14 mouse cellular contexts compared by ENCODE assay signal in the genomic region with DNA sequence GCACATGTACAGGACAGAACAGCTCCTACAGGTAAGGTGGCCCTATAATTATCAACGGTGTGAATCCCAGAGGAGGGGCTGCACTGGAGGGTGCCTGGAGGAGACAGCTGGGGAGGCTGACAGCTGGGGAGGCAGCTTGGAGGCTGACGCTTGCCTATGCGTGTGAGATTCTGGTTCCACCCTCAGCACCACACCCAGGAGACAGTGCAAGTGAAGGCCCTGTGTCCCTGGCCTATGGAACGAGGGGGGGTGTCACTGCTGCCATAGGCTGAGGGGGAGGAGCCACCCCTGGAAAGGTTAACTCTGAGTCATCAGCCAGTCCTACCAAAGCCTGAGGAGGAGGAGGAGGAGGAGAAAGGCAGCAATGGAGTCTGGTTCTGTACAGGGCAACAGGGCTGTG. TPM values are rescaled to one million over a fixed set of nuclear protein-coding genes. Genes with fewer than 3 reads are reported as not detected.
DNase-seq lines count a peak whose midpoint lies in the region; ATAC-seq and TF ChIP-seq lines count a peak whose summit lies in the region.
"Had no signal": no experiment of that assay in that cellular context is flagged by ENCODE, and none has a peak within 500 bp of the region (broad histone marks: within the 10 kb centered on the region; RNA-seq: fewer than 3 reads in every experiment).

No protein-coding gene starts in this region.

- no peak for TF ChIP-seq POLR2A in olfactory bulb, adult 2 months (IDR thresholded peaks at IDR 0.05; ENCODE audit: insufficient read depth, low read depth, low read length)

- ATAC-seq in heart, embryonic 13.5 days (ENCODE audit: extremely low read depth, insufficient number of reproducible peaks, low FRiP score, low TSS enrichment): no peak
- peak; percentile 8; the same call in 1 of the 2 replicates for ATAC-seq in lung, postnatal 0 days
- ATAC-seq: liver, embryonic 12.5 days had no signal

- H3K27ac ChIP-seq in heart, embryonic 13.5 days (replicated peaks): peak overlapping the region; percentile 73
- no peak overlapping the region for H3K27ac ChIP-seq in lung, postnatal 0 days (ENCODE audit: low read length)
- H3K27ac ChIP-seq in olfactory bulb, adult 2 months (ENCODE audit: insufficient read depth, low read depth, low read length): peak overlapping the region; percentile 62
- H3K27ac ChIP-seq: hindbrain, embryonic 13.5 days; kidney, postnatal 0 days; liver, embryonic 12.5 days; stomach, embryonic 15.5 days had no signal

- TF ChIP-seq EP300 in lung, postnatal 0 days (IDR thresholded peaks at IDR 0.05): no peak

- no peak for TF ChIP-seq CTCF in lung, postnatal 0 days (IDR thresholded peaks at IDR 0.05)
- TF ChIP-seq CTCF in olfactory bulb, adult 2 months (IDR thresholded peaks at IDR 0.05; ENCODE audit: insufficient read depth, low read depth, low read length): no peak

- intact Hi-C loops in heart, postnatal 25 days (cut with DNase I): loop anchor here (5.0 kb wide), 1 partner anchor 40 kb away; a partner anchor contains a TSS

- no peaks in the 10 kb centered on the region for H3K9me3 ChIP-seq in heart, embryonic 13.5 days
- no peaks in the 10 kb centered on the region for H3K9me3 ChIP-seq in lung, postnatal 0 days (ENCODE audit: low read length)
- H3K9me3 ChIP-seq: hindbrain, embryonic 13.5 days; liver, embryonic 12.5 days; midbrain, embryonic 10.5 days; stomach, embryonic 15.5 days had no signal

- WGBS in heart, embryonic 13.5 days: 44% methylated on average over 4 of the region's 4 CpGs
- 72% methylated on average over 4 of the region's 4 CpGs for WGBS in lung, postnatal 0 days
- WGBS in olfactory bulb, adult 2 months: 35% methylated on average over 4 of the region's 4 CpGs

- no peak overlapping the region for H3K4me3 ChIP-seq in heart, embryonic 13.5 days
- H3K4me3 ChIP-seq in lung, postnatal 0 days (ENCODE audit: low read depth, low read length): no peak overlapping the region
- H3K4me3 ChIP-seq in olfactory bulb, adult 2 months (ENCODE audit: insufficient read depth, low read depth, low read length): no peak overlapping the region
- H3K4me3 ChIP-seq: hindbrain, embryonic 13.5 days; liver, embryonic 12.5 days; midbrain, embryonic 10.5 days; stomach, embryonic 15.5 days had no signal

- no peak for DNase-seq in heart, postnatal 25 days (ENCODE audit: low spot score)
- no peak for DNase-seq in lung, postnatal 0 days (ENCODE audit: low spot score)
- no peak for DNase-seq in lung, adult 18-20 months
- DNase-seq in adrenal gland, adult 8-10 months: peak; percentile 60
- no peak for DNase-seq in c-Kit-positive CD71-positive TER-119-positive erythroid progenitor cells, embryonic 14.5 days (ENCODE audit: low spot score)
- no peak for DNase-seq in spleen, adult 18-20 months
- DNase-seq: right cerebral cortex, postnatal 25 days had no signal

- no peaks in the 10 kb centered on the region for H3K27me3 ChIP-seq in heart, embryonic 13.5 days (replicated peaks)
- H3K27me3 ChIP-seq in lung, postnatal 0 days (replicated peaks; ENCODE audit: insufficient read depth, low read length): no peaks in the 10 kb centered on the region
- H3K27me3 ChIP-seq: hindbrain, embryonic 13.5 days; liver, embryonic 12.5 days; stomach, embryonic 15.5 days had no signal

- peak overlapping the region; percentile 52 for H3K9ac ChIP-seq in heart, embryonic 13.5 days
- H3K9ac ChIP-seq in lung, postnatal 0 days (replicated peaks; ENCODE audit: low read depth): no peak overlapping the region
- H3K9ac ChIP-seq: hindbrain, embryonic 13.5 days; liver, embryonic 12.5 days; stomach, embryonic 15.5 days had no signal

- no peak overlapping the region for H3K4me2 ChIP-seq in heart, embryonic 13.5 days
- no peak overlapping the region for H3K4me2 ChIP-seq in lung, postnatal 0 days (replicated peaks; ENCODE audit: low read depth, low read length)
- H3K4me2 ChIP-seq: hindbrain, embryonic 13.5 days; liver, embryonic 12.5 days; stomach, embryonic 15.5 days had no signal

- H3K4me1 ChIP-seq in heart, embryonic 13.5 days: peaks cover 50% of the 10 kb centered on the region
- H3K4me1 ChIP-seq in lung, postnatal 0 days (ENCODE audit: insufficient read depth, low read depth, low read length): no peaks in the 10 kb centered on the region
- H3K4me1 ChIP-seq in olfactory bulb, adult 2 months (ENCODE audit: control insufficient read depth, insufficient read depth, low read length): peaks cover 75% of the 10 kb centered on the region

- H3K36me3 ChIP-seq in heart, embryonic 13.5 days: peaks cover 82% of the 10 kb centered on the region
- peaks cover 19% of the 10 kb centered on the region for H3K36me3 ChIP-seq in lung, postnatal 0 days (ENCODE audit: insufficient read depth, low read length)

RNA-seq across cellular contexts. Expression of a gene that starts 40.0 kb away (rescaled TPM):
- polyA plus RNA-seq in heart, embryonic 13.5 days (2015; fragmentation: Nextera tagmentation; extraction: Ambion mirVana): 17.8 and 20.3 TPM in 2 replicates
- total RNA-seq in heart, postnatal 25 days (2021): 100 to 1,000 TPM; 192 to 217 TPM
- polyA plus RNA-seq in lung, postnatal 0 days (2015; fragmentation: Nextera tagmentation; extraction: Ambion mirVana): 1.5 and 1.6 TPM in 2 replicates
- total RNA-seq in adrenal gland, adult 8-10 months (2022): 100 to 1,000 TPM; 229 to 287 (median 252) TPM
- polyA plus RNA-seq in olfactory bulb, adult 2 months (2012; ENCODE audit: insufficient read depth, insufficient read length, low replicate concordance, missing spikeins): not detected in 2 replicates
